Mouse (Mus musculus): ENCODE measurements at regions not wholly inside any gene's neighbourhood (a gene's known extent, or its start where the extent isn't known, plus 50 kb on each side); places are given as distances from the start of the nearest gene placed in this dataset.

GRCm38 (mm10) chr3:120823536-120823935 is 348.0 kb downstream of the Rwdd3 start:
- ATAC-seq (ENCODE audit: insufficient read depth): no peak
- no peaks in the 10 kb centered on the region for H3K36me3 ChIP-seq (replicated peaks)
- no peak overlapping the region for H3K27ac ChIP-seq (replicated peaks)
- H3K4me2 ChIP-seq: no peak overlapping the region
- no peaks in the 10 kb centered on the region for H3K4me1 ChIP-seq (replicated peaks)
- 78% methylated on average over 19 of the region's 19 CpGs for WGBS (ENCODE audit: insufficient replicate concordance)
- H3K9ac ChIP-seq: no peak overlapping the region
- no peaks in the 10 kb centered on the region for H3K27me3 ChIP-seq
- H3K9me3 ChIP-seq (replicated peaks): no peaks in the 10 kb centered on the region
- no peak overlapping the region for H3K4me3 ChIP-seq (replicated peaks)

GRCm38 (mm10) chr3:120811901-120812300 is 359.6 kb downstream of the Rwdd3 start:
- no peak for ATAC-seq (ENCODE audit: insufficient read depth)
- Histone ChIP-seq H3K27ac (replicated peaks) (no peak overlapping the region), H3K4me2 (no peak overlapping the region), H3K4me1 (replicated peaks) (no peaks in the 10 kb centered on the region), H3K9ac (no peak overlapping the region), H3K9me3 (replicated peaks) (0 out of 2 replicates have a peak, but pooled peaks cover 3% of the 10 kb centered on the region), H3K4me3 (replicated peaks) (no peak overlapping the region), H3K36me3 (replicated peaks) (no peaks in the 10 kb centered on the region), H3K27me3 (no peaks in the 10 kb centered on the region)
- WGBS (ENCODE audit: insufficient replicate concordance): 39% methylated on average over 2 of the region's 2 CpGs

- no peak overlapping the region for H3K27ac ChIP-seq (replicated peaks)
- 0 out of 2 replicates have a peak, but pooled peaks cover 3% of the 10 kb centered on the region for H3K9me3 ChIP-seq (replicated peaks)
- no peak overlapping the region for H3K4me2 ChIP-seq
- ATAC-seq (ENCODE audit: insufficient read depth): no peak
- H3K36me3 ChIP-seq (replicated peaks): no peaks in the 10 kb centered on the region
- no peaks in the 10 kb centered on the region for H3K4me1 ChIP-seq (replicated peaks)
- H3K4me3 ChIP-seq (replicated peaks): no peak overlapping the region
- WGBS (ENCODE audit: insufficient replicate concordance): 53% methylated on average over 5 of the region's 5 CpGs
- no peak overlapping the region for H3K9ac ChIP-seq
- H3K27me3 ChIP-seq: no peaks in the 10 kb centered on the region
Measured at GRCm38 (mm10) chr3:120810527-120810926, 361.0 kb downstream of the Rwdd3 start.

- Histone ChIP-seq H3K36me3 (replicated peaks) (no peaks in the 10 kb centered on the region), H3K9me3 (replicated peaks) (0 out of 2 replicates have a peak, but pooled peaks cover 3% of the 10 kb centered on the region), H3K9ac (no peak overlapping the region), H3K27me3 (no peaks in the 10 kb centered on the region), H3K4me2 (no peak overlapping the region), H3K27ac (replicated peaks) (no peak overlapping the region), H3K4me3 (replicated peaks) (no peak overlapping the region), H3K4me1 (replicated peaks) (no peaks in the 10 kb centered on the region)
- ATAC-seq (ENCODE audit: insufficient read depth): no peak
- WGBS (ENCODE audit: insufficient replicate concordance): 51% methylated on average over 6 of the region's 6 CpGs
Measured at GRCm38 (mm10) chr3:120810048-120810447, 361.4 kb downstream of the Rwdd3 start.

GRCm38 (mm10) chr3:120786659-120787058 is 384.8 kb downstream of the Rwdd3 start:
- no peaks in the 10 kb centered on the region for H3K27me3 ChIP-seq
- H3K4me3 ChIP-seq (replicated peaks): no peak overlapping the region
- no peak overlapping the region for H3K9ac ChIP-seq
- no peak overlapping the region for H3K27ac ChIP-seq (replicated peaks)
- WGBS (ENCODE audit: insufficient replicate concordance): 63% methylated on average over 9 of the region's 9 CpGs
- no peak overlapping the region for H3K4me2 ChIP-seq
- no peak for ATAC-seq (ENCODE audit: insufficient read depth)
- H3K4me1 ChIP-seq (replicated peaks): no peaks in the 10 kb centered on the region
- H3K36me3 ChIP-seq (replicated peaks): no peaks in the 10 kb centered on the region
- H3K9me3 ChIP-seq (replicated peaks): no peaks in the 10 kb centered on the region

- no peak overlapping the region for H3K27ac ChIP-seq (replicated peaks)
- no peaks in the 10 kb centered on the region for H3K36me3 ChIP-seq (replicated peaks)
- no peak overlapping the region for H3K4me2 ChIP-seq
- H3K27me3 ChIP-seq: no peaks in the 10 kb centered on the region
- ATAC-seq (ENCODE audit: insufficient read depth): no peak
- H3K4me1 ChIP-seq (replicated peaks): no peaks in the 10 kb centered on the region
- no peak overlapping the region for H3K9ac ChIP-seq
- no peak overlapping the region for H3K4me3 ChIP-seq (replicated peaks)
- 53% methylated on average over 6 of the region's 6 CpGs for WGBS (ENCODE audit: insufficient replicate concordance)
- H3K9me3 ChIP-seq (replicated peaks): no peaks in the 10 kb centered on the region
Measured at GRCm38 (mm10) chr3:120781486-120781885, 390.0 kb downstream of the Rwdd3 start.

GRCm38 (mm10) chr3:120779091-120779490 is 392.4 kb downstream of the Rwdd3 start:
- Histone ChIP-seq H3K4me2 (no peak overlapping the region), H3K27ac (replicated peaks) (no peak overlapping the region), H3K9ac (no peak overlapping the region), H3K4me3 (replicated peaks) (no peak overlapping the region), H3K27me3 (no peaks in the 10 kb centered on the region), H3K36me3 (replicated peaks) (no peaks in the 10 kb centered on the region), H3K9me3 (replicated peaks) (no peaks in the 10 kb centered on the region), H3K4me1 (replicated peaks) (no peaks in the 10 kb centered on the region)
- ATAC-seq (ENCODE audit: insufficient read depth): no peak

GRCm38 (mm10) chr3:120774951-120775350 is 396.5 kb downstream of the Rwdd3 start:
- Histone ChIP-seq H3K4me1 (replicated peaks) (no peaks in the 10 kb centered on the region), H3K4me2 (no peak overlapping the region), H3K27me3 (no peaks in the 10 kb centered on the region), H3K9ac (no peak overlapping the region), H3K36me3 (replicated peaks) (no peaks in the 10 kb centered on the region), H3K4me3 (replicated peaks) (no peak overlapping the region), H3K9me3 (replicated peaks) (no peaks in the 10 kb centered on the region), H3K27ac (replicated peaks) (no peak overlapping the region)
- 82% methylated on average over 6 of the region's 6 CpGs for WGBS (ENCODE audit: insufficient replicate concordance)
- no peak for ATAC-seq (ENCODE audit: insufficient read depth)

- WGBS (ENCODE audit: insufficient replicate concordance): 54% methylated on average over 4 of the region's 4 CpGs
- H3K4me2 ChIP-seq: no peak overlapping the region
- no peaks in the 10 kb centered on the region for H3K9me3 ChIP-seq (replicated peaks)
- no peak for ATAC-seq (ENCODE audit: insufficient read depth)
- no peak overlapping the region for H3K4me3 ChIP-seq (replicated peaks)
- no peaks in the 10 kb centered on the region for H3K36me3 ChIP-seq (replicated peaks)
- H3K27me3 ChIP-seq: no peaks in the 10 kb centered on the region
- H3K9ac ChIP-seq: no peak overlapping the region
- H3K27ac ChIP-seq (replicated peaks): no peak overlapping the region
- H3K4me1 ChIP-seq (replicated peaks): no peaks in the 10 kb centered on the region
Measured at GRCm38 (mm10) chr3:120761681-120762080, 409.8 kb downstream of the Rwdd3 start.

- Histone ChIP-seq H3K4me2 (no peak overlapping the region), H3K36me3 (replicated peaks) (no peaks in the 10 kb centered on the region), H3K27ac (replicated peaks) (no peak overlapping the region), H3K27me3 (no peaks in the 10 kb centered on the region), H3K4me3 (replicated peaks) (no peak overlapping the region), H3K9ac (no peak overlapping the region), H3K9me3 (replicated peaks) (no peaks in the 10 kb centered on the region), H3K4me1 (replicated peaks) (no peaks in the 10 kb centered on the region)
- ATAC-seq (ENCODE audit: insufficient read depth): no peak
- 62% methylated on average over 3 of the region's 3 CpGs for WGBS (ENCODE audit: insufficient replicate concordance)
Measured at GRCm38 (mm10) chr3:120761223-120761622, 410.3 kb downstream of the Rwdd3 start.

- no peak overlapping the region for H3K27ac ChIP-seq (replicated peaks)
- H3K27me3 ChIP-seq: no peaks in the 10 kb centered on the region
- no peaks in the 10 kb centered on the region for H3K4me1 ChIP-seq (replicated peaks)
- no peak overlapping the region for H3K9ac ChIP-seq
- no peak for ATAC-seq (ENCODE audit: insufficient read depth)
- H3K36me3 ChIP-seq (replicated peaks): no peaks in the 10 kb centered on the region
- H3K4me3 ChIP-seq (replicated peaks): no peak overlapping the region
- 76% methylated on average over 4 of the region's 4 CpGs for WGBS (ENCODE audit: insufficient replicate concordance)
- no peaks in the 10 kb centered on the region; the same call in 1 of the 2 replicates for H3K9me3 ChIP-seq (replicated peaks)
- H3K4me2 ChIP-seq: no peak overlapping the region
Measured at GRCm38 (mm10) chr3:120748513-120748912, 423.0 kb downstream of the Rwdd3 start.

GRCm38 (mm10) chr3:120747678-120748077 is 423.8 kb downstream of the Rwdd3 start:
- Histone ChIP-seq H3K4me1 (replicated peaks) (no peaks in the 10 kb centered on the region), H3K27ac (replicated peaks) (no peak overlapping the region), H3K36me3 (replicated peaks) (no peaks in the 10 kb centered on the region), H3K9ac (no peak overlapping the region), H3K4me2 (no peak overlapping the region), H3K27me3 (no peaks in the 10 kb centered on the region), H3K4me3 (replicated peaks) (no peak overlapping the region), H3K9me3 (replicated peaks) (no peaks in the 10 kb centered on the region; the same call in 1 of the 2 replicates)
- 52% methylated on average over 4 of the region's 4 CpGs for WGBS (ENCODE audit: insufficient replicate concordance)
- no peak for ATAC-seq (ENCODE audit: insufficient read depth)

Measured in liver, embryonic 15.5 days (tissue).